Mouse (Mus musculus) limb, embryonic 14.5 days (tissue): ENCODE results near the gene Tob2. TPM values are rescaled to one million over a fixed set of nuclear protein-coding genes. Genes with fewer than 3 reads are reported as not detected.

ENCODE experiments used
- ATAC-seq: fragments of 200-750 bp; cut with Nextera tagmentation; 2 replicates; pipeline ENCODE4 v1.8.0; 2017; ENCODE audit warnings: low read depth, moderate number of reproducible peaks, moderate TSS enrichment; ENCODE audit not compliant: low FRiP score
- DNase-seq: peaks from one replicate; pipeline ENCODE4 v3.0.0-alpha.2; 2015; ENCODE audit warnings: low spot score
- H3K27ac ChIP-seq: fragments of 300-500 bp; sonication (generic); replicated peaks from 2 replicates; pipeline ENCODE4 v1.5.1; 2014; ENCODE audit warnings: low read depth, mild to moderate bottlenecking, low read length, moderate library complexity, mixed read lengths
- H3K27me3 ChIP-seq: fragments of 300-500 bp; sonication (generic); 2 replicates; pipeline ENCODE4 v1.6.1; 2014; ENCODE audit warnings: low read length, mixed read lengths; ENCODE audit not compliant: control insufficient read depth, insufficient read depth
- H3K36me3 ChIP-seq: fragments of 300-500 bp; sonication (generic); 2 replicates; pipeline ENCODE4 v1.6.1; 2014; ENCODE audit warnings: mild to moderate bottlenecking, low read length, moderate library complexity, mixed read lengths; ENCODE audit not compliant: control insufficient read depth, insufficient read depth
- H3K4me1 ChIP-seq: fragments of 300-500 bp; sonication (generic); 2 replicates; pipeline ENCODE4 v1.6.1; 2014; ENCODE audit warnings: antibody characterized with exemption, low read length, mixed read lengths; ENCODE audit not compliant: control insufficient read depth, insufficient read depth
- H3K4me2 ChIP-seq: fragments of 300-500 bp; sonication (generic); replicated peaks from 2 replicates; pipeline ENCODE4 v1.6.1; 2014; ENCODE audit warnings: low read depth, mild to moderate bottlenecking, low read length, moderate library complexity; ENCODE audit not compliant: severe bottlenecking
- H3K4me3 ChIP-seq: fragments of 300-500 bp; sonication (generic); replicated peaks from 2 replicates; pipeline ENCODE4 v1.5.1; 2014; ENCODE audit warnings: low read length
- H3K9ac ChIP-seq: fragments of 300-500 bp; sonication (generic); 2 replicates; pipeline ENCODE4 v1.6.1; 2014; ENCODE audit warnings: mild to moderate bottlenecking, low read depth, low read length, moderate library complexity; ENCODE audit not compliant: severe bottlenecking
- H3K9me3 ChIP-seq: fragments of 300-500 bp; sonication (generic); 2 replicates; pipeline ENCODE4 v1.6.1; 2016; ENCODE audit warnings: low read length; ENCODE audit not compliant: control insufficient read depth
- POLR2A ChIP-seq: fragments of 200-500 bp; IDR thresholded peaks from 2 replicates; pipeline ENCODE4 v1.8.0; 2012; ENCODE audit warnings: inconsistent platforms, mild to moderate bottlenecking, moderate library complexity, borderline replicate concordance; ENCODE audit not compliant: insufficient read depth, insufficient read length; ENCODE audit errors: extremely low read depth
- WGBS: fragments of 180-500 bp; shearing (Covaris S2); extraction: QIAGEN DNeasy Blood & Tissue Kit; methylation state at CpG from one replicate; pipeline ENCODE4 v1.1.7; 2014; 5-methylcytosine and 5-hydroxymethylcytosine counted together
- polyA plus RNA-seq, 2 experiments: library from polyadenylated mRNA; depleted of rRNA in 1 of 2; stranded (reverse) in 1 of 2; unstranded in 1 of 2; fragments of >200 nt; fragmentation: Nextera tagmentation in 1 of 2; extraction: Ambion mirVana in 1 of 2; gene quantifications; 2 replicates each; pipeline versions ENCODE4 v1.2.1 to v1.2.3; 2012 to 2014

The Tob2 gene
- polyA plus RNA-seq, 2 experiments: 23.4 to 28.1 TPM

GRCm38 (mm10) chr15:81828426-81829207 is 30.0 kb downstream of the Tob2 start:
- no peaks in the 10 kb centered on the region for H3K4me1 ChIP-seq
- ATAC-seq (no peak), DNase-seq (no peak)
- no peak overlapping the region for H3K4me2 ChIP-seq
- no peaks in the 10 kb centered on the region for H3K27me3 ChIP-seq
- 89% methylated on average over 7 of the region's 7 CpGs for whole genome bisulfite sequencing
- no peak for TF ChIP-seq POLR2A
- H3K4me3 ChIP-seq: no peak overlapping the region
- H3K27ac ChIP-seq: no peak overlapping the region
- H3K36me3 ChIP-seq: peaks cover 34% of the 10 kb centered on the region
- H3K9me3 ChIP-seq: no peaks in the 10 kb centered on the region
- no peak overlapping the region for H3K9ac ChIP-seq

- DNase-seq: no peak
- no peak for TF ChIP-seq POLR2A
- 84% methylated on average over 3 of the region's 3 CpGs for WGBS
- Histone ChIP-seq H3K9ac (no peak overlapping the region), H3K4me1 (no peaks in the 10 kb centered on the region), H3K4me3 (no peak overlapping the region), H3K4me2 (no peak overlapping the region), H3K9me3 (no peaks in the 10 kb centered on the region), H3K27me3 (no peaks in the 10 kb centered on the region), H3K27ac (no peak overlapping the region), H3K36me3 (peaks cover 64% of the 10 kb centered on the region)
- no peak for ATAC-seq
These were observed 33.8 kb downstream of the Tob2 start for GRCm38 (mm10) chr15:81824832-81825231.

GRCm38 (mm10) chr15:81822631-81823030 is 36.0 kb downstream of the Tob2 start:
- no peaks in the 10 kb centered on the region for H3K9me3 ChIP-seq
- ATAC-seq (no peak), DNase-seq (no peak)
- H3K36me3 ChIP-seq: peaks cover 77% of the 10 kb centered on the region
- no peak for TF ChIP-seq POLR2A
- WGBS: 79% methylated on average over 3 of the region's 3 CpGs
- H3K27ac ChIP-seq: no peak overlapping the region
- no peaks in the 10 kb centered on the region for H3K4me1 ChIP-seq
- H3K27me3 ChIP-seq: no peaks in the 10 kb centered on the region
- no peak overlapping the region for H3K4me2 ChIP-seq
- H3K9ac ChIP-seq: no peak overlapping the region
- H3K4me3 ChIP-seq: no peak overlapping the region

GRCm38 (mm10) chr15:81818404-81818803 is 40.2 kb downstream of the Tob2 start:
- no peak overlapping the region for H3K4me2 ChIP-seq
- 86% methylated on average over 3 of the region's 3 CpGs for WGBS
- H3K4me3 ChIP-seq: no peak overlapping the region
- ATAC-seq: no peak
- H3K4me1 ChIP-seq: no peaks in the 10 kb centered on the region
- H3K36me3 ChIP-seq: peaks cover 75% of the 10 kb centered on the region
- no peak overlapping the region for H3K9ac ChIP-seq
- H3K27me3 ChIP-seq: no peaks in the 10 kb centered on the region
- no peak for DNase-seq
- H3K9me3 ChIP-seq: no peaks in the 10 kb centered on the region
- TF ChIP-seq POLR2A: no peak
- no peak overlapping the region for H3K27ac ChIP-seq

GRCm38 (mm10) chr15:81814716-81815370 is 43.8 kb downstream of the Tob2 start:
- WGBS: 87% methylated on average over 12 of the region's 12 CpGs

More at GRCm38 (mm10) chr15:81814716-81815370, 43.8 kb downstream of the Tob2 start:
- no peaks in the 10 kb centered on the region for H3K9me3 ChIP-seq
- no peak overlapping the region for H3K27ac ChIP-seq
- peaks cover 8% of the 10 kb centered on the region for H3K4me1 ChIP-seq
- no peak overlapping the region for H3K4me3 ChIP-seq
- DNase-seq: no peak
- ATAC-seq: no peak
- no peak overlapping the region for H3K4me2 ChIP-seq
- peaks cover 48% of the 10 kb centered on the region for H3K36me3 ChIP-seq
- TF ChIP-seq POLR2A: no peak
- H3K27me3 ChIP-seq: no peaks in the 10 kb centered on the region
- no peak overlapping the region for H3K9ac ChIP-seq
